Mouse (Mus musculus): Measurements from ENCODE around the gene Lsamp. TPM values are rescaled to one million over a fixed set of nuclear protein-coding genes. Genes with fewer than 3 reads are reported as not detected.

The Lsamp gene
- total and polyA plus RNA-seq, 2 experiments: 0.07 to 0.37 TPM

DNA sequence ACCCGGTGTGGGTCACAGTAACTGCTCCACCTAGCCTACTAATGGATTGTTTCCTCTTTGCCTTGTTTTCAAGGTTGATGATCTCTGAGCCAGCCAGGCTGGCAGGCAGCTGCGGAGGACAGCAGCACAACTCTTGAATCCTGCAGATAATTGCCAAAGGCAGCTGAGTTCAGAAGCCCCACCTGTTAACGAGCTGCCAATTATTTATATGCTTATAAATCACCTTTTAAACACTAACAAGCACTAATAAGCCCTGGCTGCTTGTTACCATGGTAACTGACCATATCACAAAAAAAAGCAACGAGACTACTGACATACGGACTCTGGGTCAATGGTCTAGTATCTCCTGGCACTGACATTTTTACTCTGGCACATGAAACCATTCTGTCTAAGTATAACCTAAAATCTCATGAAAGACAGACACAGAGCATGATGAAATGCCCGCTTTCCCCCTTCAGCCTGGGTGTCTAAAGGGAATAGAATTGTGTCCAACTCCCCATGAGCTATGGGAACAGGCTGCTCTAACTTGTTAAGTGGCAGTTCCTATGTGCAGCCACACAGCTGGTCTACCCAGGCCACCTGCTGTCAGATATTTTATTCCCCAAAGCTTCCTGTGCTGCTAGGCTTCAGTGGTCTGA lies 1526.9 kb downstream of the Lsamp start:
- no peak overlapping the region for H3K9ac ChIP-seq (ENCODE audit: low read depth, low read length)
- 52% methylated on average over 6 of the region's 6 CpGs for WGBS
- no peaks in the 10 kb centered on the region for H3K4me1 ChIP-seq (ENCODE audit: control insufficient read depth, insufficient read depth, low read length)
- H3K79me2 ChIP-seq (ENCODE audit: control insufficient read depth, insufficient read depth, low read length): no peaks in the 10 kb centered on the region
- H3K27me3 ChIP-seq (ENCODE audit: control insufficient read depth, insufficient read depth, low read length): no peaks in the 10 kb centered on the region
- H3K36me3 ChIP-seq (ENCODE audit: control insufficient read depth, insufficient read depth, low read length): no peaks in the 10 kb centered on the region
- no peak for TF ChIP-seq CTCF (IDR thresholded peaks at IDR 0.05; ENCODE audit: low read depth, low read length)
- TF ChIP-seq POLR2A (IDR thresholded peaks at IDR 0.05; ENCODE audit: extremely low read depth, insufficient read depth, low read length): no peak
- DNase-seq (ENCODE audit: extremely low read depth, low read depth, low spot score): peak; percentile 42
- H3K4me3 ChIP-seq (ENCODE audit: insufficient read depth, low read depth, low read length): no peak overlapping the region
- no peak overlapping the region for H3K27ac ChIP-seq (replicated peaks; ENCODE audit: insufficient read depth, low read depth, low read length)

GRCm38 (mm10) chr16:41521566-41521965 lies 1537.4 kb downstream of the Lsamp start:
- no peak for DNase-seq (ENCODE audit: extremely low read depth, low read depth, low spot score)
- Histone ChIP-seq H3K27ac (replicated peaks; ENCODE audit: insufficient read depth, low read depth, low read length) (no peak overlapping the region), H3K9ac (ENCODE audit: low read depth, low read length) (no peak overlapping the region), H3K79me2 (ENCODE audit: control insufficient read depth, insufficient read depth, low read length) (no peaks in the 10 kb centered on the region), H3K4me1 (ENCODE audit: control insufficient read depth, insufficient read depth, low read length) (no peaks in the 10 kb centered on the region), H3K4me3 (ENCODE audit: insufficient read depth, low read depth, low read length) (no peak overlapping the region), H3K27me3 (ENCODE audit: control insufficient read depth, insufficient read depth, low read length) (no peaks in the 10 kb centered on the region), H3K36me3 (ENCODE audit: control insufficient read depth, insufficient read depth, low read length) (no peaks in the 10 kb centered on the region)
- TF ChIP-seq POLR2A (IDR thresholded peaks at IDR 0.05; ENCODE audit: extremely low read depth, insufficient read depth, low read length) (no peak), CTCF (IDR thresholded peaks at IDR 0.05; ENCODE audit: low read depth, low read length) (no peak)
- WGBS: 70% methylated on average over 4 of the region's 4 CpGs

DNA sequence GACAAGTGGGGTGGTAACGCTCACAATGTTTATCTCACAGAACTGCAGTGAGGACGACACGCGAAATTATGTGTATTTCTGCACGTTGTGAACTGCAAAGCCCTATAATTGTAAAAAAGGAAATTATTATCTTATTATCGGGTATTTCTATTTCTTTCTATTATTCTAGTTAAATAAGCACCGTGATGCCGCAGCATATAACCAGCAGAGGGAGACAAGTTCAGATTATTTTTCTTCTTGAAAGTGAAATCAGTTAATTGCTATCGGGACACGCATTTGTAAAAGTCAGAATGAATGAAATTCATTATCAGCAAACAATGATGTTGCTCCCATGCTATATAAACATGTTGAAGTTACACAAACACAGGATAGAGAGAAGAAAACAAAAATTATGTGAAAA lies 1540.1 kb downstream of the Lsamp start:
- TF ChIP-seq POLR2A (IDR thresholded peaks at IDR 0.05; ENCODE audit: extremely low read depth, insufficient read depth, low read length) (no peak), CTCF (IDR thresholded peaks at IDR 0.05; ENCODE audit: low read depth, low read length) (no peak)
- Histone ChIP-seq H3K9ac (ENCODE audit: low read depth, low read length) (no peak overlapping the region), H3K79me2 (ENCODE audit: control insufficient read depth, insufficient read depth, low read length) (no peaks in the 10 kb centered on the region), H3K27ac (replicated peaks; ENCODE audit: insufficient read depth, low read depth, low read length) (no peak overlapping the region), H3K36me3 (ENCODE audit: control insufficient read depth, insufficient read depth, low read length) (no peaks in the 10 kb centered on the region), H3K4me1 (ENCODE audit: control insufficient read depth, insufficient read depth, low read length) (no peaks in the 10 kb centered on the region), H3K4me3 (ENCODE audit: insufficient read depth, low read depth, low read length) (no peak overlapping the region), H3K27me3 (ENCODE audit: control insufficient read depth, insufficient read depth, low read length) (no peaks in the 10 kb centered on the region)
- WGBS: 68% methylated on average over 10 of the region's 10 CpGs
- no peak for DNase-seq (ENCODE audit: extremely low read depth, low read depth, low spot score)

- H3K4me3 ChIP-seq (ENCODE audit: insufficient read depth, low read depth, low read length): no peak overlapping the region
- no peak for TF ChIP-seq POLR2A (IDR thresholded peaks at IDR 0.05; ENCODE audit: extremely low read depth, insufficient read depth, low read length)
- TF ChIP-seq CTCF (IDR thresholded peaks at IDR 0.05; ENCODE audit: low read depth, low read length): no peak
Measured at GRCm38 (mm10) chr16:41532661-41533551, 1548.7 kb downstream of the Lsamp start.

GRCm38 (mm10) chr16:41533686-41534085 lies 1549.5 kb downstream of the Lsamp start:
- H3K27me3 ChIP-seq (ENCODE audit: control insufficient read depth, insufficient read depth, low read length): peaks cover 7% of the 10 kb centered on the region; the same call in 1 of the 2 replicates
- no peaks in the 10 kb centered on the region for H3K79me2 ChIP-seq (ENCODE audit: control insufficient read depth, insufficient read depth, low read length)
- H3K27ac ChIP-seq (replicated peaks; ENCODE audit: insufficient read depth, low read depth, low read length): no peak overlapping the region
- 23% methylated on average over 6 of the region's 6 CpGs for WGBS
- TF ChIP-seq POLR2A (IDR thresholded peaks at IDR 0.05; ENCODE audit: extremely low read depth, insufficient read depth, low read length) (no peak), CTCF (IDR thresholded peaks at IDR 0.05; ENCODE audit: low read depth, low read length) (no peak)
- H3K4me3 ChIP-seq (ENCODE audit: insufficient read depth, low read depth, low read length): no peak overlapping the region
- H3K9ac ChIP-seq (ENCODE audit: low read depth, low read length): no peak overlapping the region
- no peaks in the 10 kb centered on the region for H3K36me3 ChIP-seq (ENCODE audit: control insufficient read depth, insufficient read depth, low read length)
- no peak for DNase-seq (ENCODE audit: extremely low read depth, low read depth, low spot score)
- H3K4me1 ChIP-seq (ENCODE audit: control insufficient read depth, insufficient read depth, low read length): no peaks in the 10 kb centered on the region

More at GRCm38 (mm10) chr16:41532661-41533551, 1548.7 kb downstream of the Lsamp start:
- Histone ChIP-seq H3K27ac (replicated peaks; ENCODE audit: insufficient read depth, low read depth, low read length) (no peak overlapping the region), H3K4me1 (ENCODE audit: control insufficient read depth, insufficient read depth, low read length) (no peaks in the 10 kb centered on the region), H3K79me2 (ENCODE audit: control insufficient read depth, insufficient read depth, low read length) (no peaks in the 10 kb centered on the region), H3K27me3 (ENCODE audit: control insufficient read depth, insufficient read depth, low read length) (peaks cover 7% of the 10 kb centered on the region; the same call in 1 of the 2 replicates), H3K9ac (ENCODE audit: low read depth, low read length) (no peak overlapping the region), H3K36me3 (ENCODE audit: control insufficient read depth, insufficient read depth, low read length) (no peaks in the 10 kb centered on the region)
- no peak for DNase-seq (ENCODE audit: extremely low read depth, low read depth, low spot score)
- WGBS: 2% methylated on average over 38 of the region's 38 CpGs
